Mouse (Mus musculus): ENCODE measurements around the gene Gp1bb. TPM values are rescaled to one million over a fixed set of nuclear protein-coding genes. Genes with fewer than 3 reads are reported as not detected.
A peak's percentile ranks its signal among the peaks of the same experiment; 100 is the strongest.

The Gp1bb gene
- polyA plus RNA-seq, 1 experiment from 2014 or later, result 9.6 TPM

- H3K9ac ChIP-seq (ENCODE audit: low read length), result no peak overlapping the region
- no peaks in the 10 kb centered on the region for H3K9me3 ChIP-seq (replicated peaks; ENCODE audit: control insufficient read depth, low read length)
- no peak overlapping the region for H3K4me2 ChIP-seq (ENCODE audit: low read length)
- DNase-seq (ENCODE audit: low spot score), result no peak
- H3K4me1 ChIP-seq (ENCODE audit: control insufficient read depth, insufficient read depth, low read length), result no peaks in the 10 kb centered on the region
- H3K36me3 ChIP-seq (ENCODE audit: control insufficient read depth, insufficient read depth, low read length), result no peaks in the 10 kb centered on the region
- no peak for ATAC-seq
- no peak overlapping the region for H3K27ac ChIP-seq (ENCODE audit: low read depth, low read length)
- H3K4me3 ChIP-seq (ENCODE audit: low read depth, low read length), result no peak overlapping the region
- WGBS, result 70% methylated on average over 7 of the region's 7 CpGs
- H3K27me3 ChIP-seq (replicated peaks; ENCODE audit: control insufficient read depth, insufficient read depth, low read length), result no peaks in the 10 kb centered on the region; the same call in 1 of the 2 replicates
Measured at GRCm38 (mm10) chr16:18601447-18601846, 20.8 kb downstream of the Gp1bb start.

DNA sequence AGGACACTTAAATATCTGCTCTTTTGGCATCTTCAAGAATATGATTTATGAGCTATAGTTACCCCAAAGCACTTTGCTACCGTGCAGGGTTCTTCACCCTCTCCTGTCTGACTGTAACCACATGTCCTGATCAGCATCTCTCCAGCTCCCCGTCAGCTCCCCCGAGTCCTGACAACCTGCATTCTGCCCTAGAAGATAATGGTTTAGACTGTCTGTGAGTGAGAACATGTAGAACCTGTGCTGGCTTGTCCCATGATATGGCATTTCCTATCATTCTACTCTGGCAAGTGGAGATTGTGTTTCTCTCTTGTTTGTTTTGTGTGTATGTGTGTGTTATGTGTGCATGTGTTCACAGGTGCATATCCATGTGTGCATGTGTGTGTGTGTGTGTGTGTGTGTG lies 24.2 kb downstream of the Gp1bb start:
- H3K27ac ChIP-seq (ENCODE audit: low read depth, low read length), result no peak overlapping the region
- H3K9me3 ChIP-seq (replicated peaks; ENCODE audit: control insufficient read depth, low read length), result no peaks in the 10 kb centered on the region
- H3K4me2 ChIP-seq (ENCODE audit: low read length), result no peak overlapping the region
- H3K9ac ChIP-seq (ENCODE audit: low read length), result no peak overlapping the region
- ATAC-seq, result no peak
- no peaks in the 10 kb centered on the region for H3K4me1 ChIP-seq (ENCODE audit: control insufficient read depth, insufficient read depth, low read length)
- 86% methylated on average over 3 of the region's 3 CpGs for WGBS
- DNase-seq (ENCODE audit: low spot score), result no peak
- H3K27me3 ChIP-seq (replicated peaks; ENCODE audit: control insufficient read depth, insufficient read depth, low read length), result peaks cover 4% of the 10 kb centered on the region
- no peak overlapping the region for H3K4me3 ChIP-seq (ENCODE audit: low read depth, low read length)
- H3K36me3 ChIP-seq (ENCODE audit: control insufficient read depth, insufficient read depth, low read length), result no peaks in the 10 kb centered on the region

DNA sequence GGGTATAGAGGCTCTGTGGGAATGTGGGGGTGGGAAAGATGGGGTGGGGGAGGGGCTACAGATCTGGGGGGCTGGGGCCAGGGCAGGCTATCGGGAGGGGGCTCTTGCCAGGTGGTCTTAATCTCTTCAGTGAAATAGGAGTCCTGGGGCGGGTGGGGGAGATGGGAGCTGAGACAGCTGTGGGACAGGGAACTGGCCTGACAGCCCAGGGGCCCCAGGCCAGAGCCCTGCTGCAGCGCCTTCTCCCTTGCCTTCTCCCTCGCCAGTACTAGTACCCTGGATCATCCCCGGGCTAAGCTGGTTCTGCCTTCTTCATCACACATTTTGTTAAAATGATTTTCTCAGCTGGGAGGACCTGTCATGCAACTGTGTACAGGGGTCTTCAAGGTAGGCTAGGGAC lies 25.9 kb downstream of the Gp1bb start:
- H3K9ac ChIP-seq (ENCODE audit: low read length), result no peak overlapping the region
- H3K4me1 ChIP-seq (ENCODE audit: control insufficient read depth, insufficient read depth, low read length), result no peaks in the 10 kb centered on the region
- H3K4me3 ChIP-seq (ENCODE audit: low read depth, low read length), result no peak overlapping the region
- H3K4me2 ChIP-seq (ENCODE audit: low read length), result no peak overlapping the region
- no peaks in the 10 kb centered on the region for H3K36me3 ChIP-seq (ENCODE audit: control insufficient read depth, insufficient read depth, low read length)
- DNase-seq (ENCODE audit: low spot score), result no peak
- H3K27ac ChIP-seq (ENCODE audit: low read depth, low read length), result no peak overlapping the region
- no peaks in the 10 kb centered on the region for H3K9me3 ChIP-seq (replicated peaks; ENCODE audit: control insufficient read depth, low read length)
- WGBS, result 33% methylated on average over 5 of the region's 5 CpGs
- H3K27me3 ChIP-seq (replicated peaks; ENCODE audit: control insufficient read depth, insufficient read depth, low read length), result peaks cover 18% of the 10 kb centered on the region
- ATAC-seq, result no peak

- Histone ChIP-seq H3K36me3 (ENCODE audit: control insufficient read depth, insufficient read depth, low read length) (no peaks in the 10 kb centered on the region), H3K9me3 (replicated peaks; ENCODE audit: control insufficient read depth, low read length) (no peaks in the 10 kb centered on the region), H3K4me2 (ENCODE audit: low read length) (no peak overlapping the region), H3K27ac (ENCODE audit: low read depth, low read length) (no peak overlapping the region), H3K9ac (ENCODE audit: low read length) (no peak overlapping the region), H3K4me1 (ENCODE audit: control insufficient read depth, insufficient read depth, low read length) (0 out of 2 replicates have a peak, but pooled peaks cover 3% of the 10 kb centered on the region), H3K27me3 (replicated peaks; ENCODE audit: control insufficient read depth, insufficient read depth, low read length) (peaks cover 41% of the 10 kb centered on the region), H3K4me3 (ENCODE audit: low read depth, low read length) (no peak overlapping the region)
- ATAC-seq (no peak), DNase-seq (ENCODE audit: low spot score) (no peak)
- WGBS, result 71% methylated on average over 2 of the region's 2 CpGs
Measured at GRCm38 (mm10) chr16:18593930-18594329, 28.3 kb downstream of the Gp1bb start.

GRCm38 (mm10) chr16:18591047-18592018 lies 30.9 kb downstream of the Gp1bb start:
- H3K9me3 ChIP-seq (replicated peaks; ENCODE audit: control insufficient read depth, low read length), result no peaks in the 10 kb centered on the region
- peak overlapping the region; percentile 42 for H3K4me2 ChIP-seq (ENCODE audit: low read length)
- no peaks in the 10 kb centered on the region for H3K36me3 ChIP-seq (ENCODE audit: control insufficient read depth, insufficient read depth, low read length)
- 1% methylated on average over 51 of the region's 59 CpGs for WGBS
- ATAC-seq (peak; percentile 35; the same call in 1 of the 2 replicates), DNase-seq (ENCODE audit: low spot score) (no peak)
- H3K4me1 ChIP-seq (ENCODE audit: control insufficient read depth, insufficient read depth, low read length), result peaks cover 6% of the 10 kb centered on the region
- H3K27ac ChIP-seq (ENCODE audit: low read depth, low read length), result no peak overlapping the region
- peak overlapping the region; percentile 13; the same call in 1 of the 2 replicates for H3K9ac ChIP-seq (ENCODE audit: low read length)
- H3K27me3 ChIP-seq (replicated peaks; ENCODE audit: control insufficient read depth, insufficient read depth, low read length), result peaks cover 67% of the 10 kb centered on the region
- H3K4me3 ChIP-seq (ENCODE audit: low read depth, low read length), result peak overlapping the region; percentile 11

DNA sequence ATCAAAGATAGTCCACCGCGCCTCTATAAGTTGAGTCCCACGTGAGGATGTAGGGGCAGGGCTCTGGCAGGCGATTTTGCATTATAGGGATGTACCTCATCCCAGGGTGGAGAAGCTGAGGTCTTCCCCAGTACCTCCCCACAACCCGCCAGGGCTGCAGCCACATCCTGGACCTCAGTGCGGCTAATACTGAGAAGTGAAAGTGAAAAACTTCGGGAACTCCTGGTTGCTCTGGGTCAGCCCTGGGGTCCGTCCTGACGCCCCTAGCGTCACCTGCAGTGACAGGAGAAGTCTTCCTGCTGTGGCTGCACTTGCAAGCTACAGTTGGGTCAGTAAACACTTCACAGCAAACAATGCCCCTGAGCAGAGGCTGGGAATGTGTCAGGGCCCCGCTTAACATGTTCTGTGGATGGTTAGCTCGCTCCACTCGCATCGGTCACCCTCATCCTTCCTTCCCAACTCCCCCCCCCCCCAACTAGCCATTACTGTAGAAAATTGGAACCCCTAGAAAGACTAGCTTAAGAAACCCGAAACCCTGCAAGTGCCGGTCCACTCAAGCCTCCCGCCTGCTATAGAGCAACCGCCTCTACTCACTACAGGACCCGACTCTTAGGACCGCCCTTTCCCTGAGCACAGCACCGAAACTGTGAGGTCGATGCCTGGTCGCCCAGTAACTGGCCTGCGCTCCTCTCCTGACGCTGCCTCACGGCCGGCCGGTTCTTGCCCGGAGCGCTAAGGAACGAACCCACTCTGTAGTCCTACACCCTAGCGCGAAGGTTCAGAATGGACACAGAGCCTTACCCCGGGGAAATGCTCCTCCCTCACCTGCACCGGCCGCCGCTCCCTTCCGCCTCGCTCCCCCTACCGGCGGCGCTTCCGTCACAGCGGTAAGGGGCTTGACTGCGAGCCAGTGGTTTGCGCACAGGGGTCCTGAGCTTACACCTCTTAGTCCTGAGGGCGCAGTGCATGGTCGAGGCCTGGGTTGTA lies 32.1 kb downstream of the Gp1bb start, which contains the start of gene Tbx1:
TSS of gene Tbx1 (minus strand) at position 868 of the 987 bp plus-strand sequence.
- DNase-seq (ENCODE audit: low spot score), result no peak
- ATAC-seq, result no peak
- no peaks in the 10 kb centered on the region for H3K9me3 ChIP-seq (replicated peaks; ENCODE audit: control insufficient read depth, low read length)
- H3K27me3 ChIP-seq (replicated peaks; ENCODE audit: control insufficient read depth, insufficient read depth, low read length), result peaks cover 79% of the 10 kb centered on the region
- no peak within 1 kb of the TSS for H3K27ac ChIP-seq (ENCODE audit: low read depth, low read length)
- H3K9ac ChIP-seq (ENCODE audit: low read length), result peak within 1 kb of the TSS; percentile 13; the same call in 1 of the 2 replicates
- 1% methylated on average over 48 of the region's 48 CpGs for WGBS
- H3K4me2 ChIP-seq (ENCODE audit: low read length), result peak within 1 kb of the TSS; percentile 42
- peaks cover 6% of the 10 kb centered on the region for H3K4me1 ChIP-seq (ENCODE audit: control insufficient read depth, insufficient read depth, low read length)
- H3K36me3 ChIP-seq (ENCODE audit: control insufficient read depth, insufficient read depth, low read length), result no peaks in the 10 kb centered on the region
- H3K4me3 ChIP-seq (ENCODE audit: low read depth, low read length), result peak within 1 kb of the TSS; percentile 19

DNA sequence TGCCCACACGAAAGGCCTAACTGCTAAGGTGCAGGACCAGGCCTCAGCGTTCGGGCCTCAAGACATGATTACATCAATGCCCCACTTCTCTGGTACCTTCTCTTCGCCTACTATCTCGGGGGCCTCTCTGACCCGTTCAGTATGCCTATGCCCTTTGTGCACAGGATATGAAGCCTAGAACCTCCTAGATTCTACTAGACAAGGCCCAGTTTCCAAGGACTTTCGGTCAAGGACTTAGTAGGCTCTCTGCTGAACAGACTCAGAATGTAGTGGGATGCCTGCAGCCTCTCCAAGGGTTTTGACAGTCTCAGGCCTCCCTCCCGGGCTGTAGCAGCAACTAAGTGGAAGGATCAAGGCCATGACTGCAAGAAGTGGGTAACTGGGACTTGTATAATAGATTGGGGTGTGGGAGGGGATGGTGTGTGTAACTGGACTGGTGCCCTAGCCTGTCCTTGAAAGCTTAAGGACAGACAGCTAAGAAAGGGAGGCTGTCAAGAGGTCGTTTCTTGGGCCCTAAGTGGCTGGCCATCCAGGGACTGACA lies 33.1 kb downstream of the Gp1bb start:
- H3K27ac ChIP-seq (ENCODE audit: low read depth, low read length), result no peak overlapping the region
- no peak for ATAC-seq
- no peak overlapping the region for H3K4me3 ChIP-seq (ENCODE audit: low read depth, low read length)
- DNase-seq (ENCODE audit: low spot score), result no peak
- peaks cover 6% of the 10 kb centered on the region for H3K4me1 ChIP-seq (ENCODE audit: control insufficient read depth, insufficient read depth, low read length)
- H3K27me3 ChIP-seq (replicated peaks; ENCODE audit: control insufficient read depth, insufficient read depth, low read length), result peaks cover 89% of the 10 kb centered on the region
- H3K36me3 ChIP-seq (ENCODE audit: control insufficient read depth, insufficient read depth, low read length), result no peaks in the 10 kb centered on the region
- H3K9ac ChIP-seq (ENCODE audit: low read length), result no peak overlapping the region
- 5% methylated on average over 9 of the region's 9 CpGs for WGBS
- H3K4me2 ChIP-seq (ENCODE audit: low read length), result no peak overlapping the region
- no peaks in the 10 kb centered on the region for H3K9me3 ChIP-seq (replicated peaks; ENCODE audit: control insufficient read depth, low read length)

GRCm38 (mm10) chr16:18588738-18589055 lies 33.5 kb downstream of the Gp1bb start:
- peaks cover 6% of the 10 kb centered on the region for H3K4me1 ChIP-seq (ENCODE audit: control insufficient read depth, insufficient read depth, low read length)
- 3% methylated on average over 28 of the region's 31 CpGs for WGBS
- DNase-seq (ENCODE audit: low spot score), result no peak
- no peaks in the 10 kb centered on the region for H3K9me3 ChIP-seq (replicated peaks; ENCODE audit: control insufficient read depth, low read length)
- H3K4me2 ChIP-seq (ENCODE audit: low read length), result no peak overlapping the region
- H3K4me3 ChIP-seq (ENCODE audit: low read depth, low read length), result no peak overlapping the region
- peaks cover 93% of the 10 kb centered on the region for H3K27me3 ChIP-seq (replicated peaks; ENCODE audit: control insufficient read depth, insufficient read depth, low read length)
- H3K9ac ChIP-seq (ENCODE audit: low read length), result no peak overlapping the region
- no peak overlapping the region for H3K27ac ChIP-seq (ENCODE audit: low read depth, low read length)
- H3K36me3 ChIP-seq (ENCODE audit: control insufficient read depth, insufficient read depth, low read length), result no peaks in the 10 kb centered on the region
- ATAC-seq, result no peak

Data from forebrain, embryonic 14.5 days (tissue).